Mouse (Mus musculus) adipocyte (in vitro differentiated cells): Measurements from ENCODE around the gene Rhoc.
"Not testable (repeated sequence)": the region's sequence is repeated elsewhere in the genome, so short reads cannot be mapped to it uniquely, and the experiment has no call there.

Source experiments
- DNase-seq: peaks from one replicate; pipeline ENCODE4 v3.0.0-alpha.2; 2016; ENCODE audit warnings: low spot score

Gene Rhoc

GRCm38 (mm10) chr3:104788075-104788474 is at the start of gene Rhoc:
Gene Rhoc, plus strand, starts transcription at chr3:104788375.
- DNase-seq, result no peak

- DNase-seq, result no peak
Observed at GRCm38 (mm10) chr3:104741954-104742353, 46.2 kb upstream of the Rhoc start.

GRCm38 (mm10) chr3:104743161-104743560 is 45.0 kb upstream of the Rhoc start:
- DNase-seq, result peak; percentile 66

GRCm38 (mm10) chr3:104743864-104744263 is 44.3 kb upstream of the Rhoc start:
- no peak for DNase-seq

DNA sequence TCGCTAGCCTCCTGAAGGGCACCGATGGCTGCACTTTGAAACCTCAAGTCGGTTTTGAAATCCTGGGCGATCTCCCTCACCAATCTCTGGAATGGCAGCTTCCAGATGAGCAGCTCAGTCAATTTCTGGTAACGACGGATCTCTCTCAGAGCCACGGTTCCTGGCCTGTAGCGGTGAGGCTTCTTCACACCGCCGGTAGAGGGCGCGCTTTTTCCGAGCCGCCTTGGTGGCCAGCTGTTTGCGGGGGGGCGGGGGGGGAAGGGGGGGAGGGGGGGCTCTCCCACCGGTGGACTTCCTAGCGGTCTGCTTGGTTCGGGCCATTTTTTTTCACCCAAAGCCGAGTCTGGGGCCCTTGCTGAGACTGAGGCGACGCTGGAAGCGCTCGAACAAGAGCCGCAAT is 35.3 kb upstream of the Rhoc start:
- not testable (repeated sequence) for DNase-seq

GRCm38 (mm10) chr3:104758406-104758805 is 29.8 kb upstream of the Rhoc start:
- DNase-seq, result no peak

GRCm38 (mm10) chr3:104758869-104759268 is 29.3 kb upstream of the Rhoc start:
- DNase-seq, result no peak

- DNase-seq, result not testable (repeated sequence)
Observed at GRCm38 (mm10) chr3:104762103-104762863, 25.9 kb upstream of the Rhoc start.

GRCm38 (mm10) chr3:104765021-104765420 is 23.2 kb upstream of the Rhoc start:
- DNase-seq, result no peak

- DNase-seq, result no peak
Observed at GRCm38 (mm10) chr3:104767141-104767540, 21.0 kb upstream of the Rhoc start.

- no peak for DNase-seq
Observed at GRCm38 (mm10) chr3:104767716-104768115, 20.5 kb upstream of the Rhoc start.

GRCm38 (mm10) chr3:104769135-104769534 is 19.0 kb upstream of the Rhoc start:
- DNase-seq, result no peak

DNA sequence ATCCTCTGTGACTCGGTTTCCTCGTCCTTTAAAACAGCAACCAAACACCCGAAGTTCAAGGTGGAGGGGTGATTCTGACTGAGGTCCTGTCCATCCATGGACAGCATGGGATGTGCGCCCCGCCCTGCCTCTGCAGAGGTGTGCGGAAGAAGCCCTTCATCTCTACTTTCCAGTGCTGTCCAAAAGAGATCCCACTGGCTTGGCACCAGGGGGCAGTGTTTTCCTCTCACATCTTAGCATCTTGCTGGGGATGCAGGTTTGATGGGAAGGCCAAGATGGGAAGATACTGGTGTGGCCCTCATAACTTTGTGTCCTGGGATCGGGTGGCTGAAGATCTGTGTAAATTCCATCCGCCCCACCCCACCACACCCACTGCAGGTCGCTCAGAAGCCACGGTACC is 18.1 kb upstream of the Rhoc start:
- peak; percentile 58 for DNase-seq

GRCm38 (mm10) chr3:104770918-104771317 is 17.3 kb upstream of the Rhoc start:
- no peak for DNase-seq

DNA sequence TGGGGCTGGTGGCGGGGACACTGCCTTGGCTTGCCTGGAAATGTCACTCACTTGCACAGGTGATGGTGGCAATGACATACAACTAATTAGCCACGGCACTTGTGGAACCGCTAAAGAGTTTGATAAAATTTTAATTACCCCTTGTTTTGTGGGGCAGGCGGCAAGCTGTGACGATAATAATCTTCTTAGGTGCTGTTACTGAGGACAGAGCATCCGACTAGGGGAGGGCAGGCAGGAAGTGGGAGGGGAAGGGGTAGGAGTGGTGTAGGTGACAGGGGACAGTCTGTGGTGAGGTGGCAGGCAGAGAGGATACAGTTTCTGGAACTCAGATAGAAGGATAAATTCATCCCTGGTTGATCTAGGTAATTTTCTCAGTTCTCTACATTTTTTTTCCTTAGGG is 16.7 kb upstream of the Rhoc start:
- no peak for DNase-seq

DNA sequence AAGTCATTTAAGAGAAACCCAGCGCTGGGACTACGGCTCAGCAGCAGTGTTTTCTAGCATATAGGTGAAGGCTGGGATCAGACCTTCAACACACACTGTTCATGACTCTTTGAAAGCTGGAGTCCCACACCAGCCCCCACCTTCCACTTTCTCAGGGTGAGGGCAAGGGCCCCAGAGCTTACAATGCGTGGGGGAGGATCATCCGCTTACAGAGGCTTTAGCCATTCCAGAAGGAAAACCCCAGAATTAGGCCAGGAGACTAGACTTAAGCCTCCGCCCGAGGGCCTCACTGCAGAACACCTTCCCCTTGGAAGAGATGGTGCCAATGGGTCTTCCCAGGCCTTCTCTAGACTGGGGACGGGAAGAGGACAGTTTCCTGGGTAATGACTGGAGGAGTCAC is 14.9 kb upstream of the Rhoc start:
- DNase-seq, result no peak

GRCm38 (mm10) chr3:104777342-104777741 is 10.8 kb upstream of the Rhoc start:
- DNase-seq, result no peak

- DNase-seq, result peak; percentile 40
Observed at GRCm38 (mm10) chr3:104779949-104780348, 8.2 kb upstream of the Rhoc start.

GRCm38 (mm10) chr3:104780561-104781420 is 7.4 kb upstream of the Rhoc start, which contains the start of gene Ppm1j:
Gene Ppm1j, plus strand, starts transcription at chr3:104781056.
- no peak for DNase-seq

DNA sequence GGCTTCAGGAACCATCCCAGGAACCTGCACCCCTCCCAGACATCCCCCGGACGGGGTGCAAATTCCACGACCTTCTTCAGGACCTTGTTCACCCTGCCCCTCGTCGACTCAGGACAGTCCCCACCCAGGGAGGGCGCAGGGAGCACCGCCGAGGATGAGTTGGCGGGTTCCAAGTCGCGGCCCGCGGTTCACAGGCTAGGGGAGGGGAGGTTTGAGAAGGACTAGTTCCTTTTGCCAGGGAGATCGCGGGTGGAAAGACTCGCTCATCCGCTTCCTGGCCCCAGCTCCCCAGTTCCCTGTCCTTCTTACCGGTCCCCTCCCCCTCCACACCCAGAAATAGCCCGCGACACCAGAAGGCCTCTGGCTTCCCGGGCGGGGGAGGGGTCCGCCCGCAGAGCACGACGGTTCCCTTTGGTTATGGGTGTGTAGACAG is 6.7 kb upstream of the Rhoc start, which contains the start of gene Fam19a3:
Gene Fam19a3, minus strand, starts transcription at position 370 of the 433 bp plus-strand sequence.
- no peak for DNase-seq

DNA sequence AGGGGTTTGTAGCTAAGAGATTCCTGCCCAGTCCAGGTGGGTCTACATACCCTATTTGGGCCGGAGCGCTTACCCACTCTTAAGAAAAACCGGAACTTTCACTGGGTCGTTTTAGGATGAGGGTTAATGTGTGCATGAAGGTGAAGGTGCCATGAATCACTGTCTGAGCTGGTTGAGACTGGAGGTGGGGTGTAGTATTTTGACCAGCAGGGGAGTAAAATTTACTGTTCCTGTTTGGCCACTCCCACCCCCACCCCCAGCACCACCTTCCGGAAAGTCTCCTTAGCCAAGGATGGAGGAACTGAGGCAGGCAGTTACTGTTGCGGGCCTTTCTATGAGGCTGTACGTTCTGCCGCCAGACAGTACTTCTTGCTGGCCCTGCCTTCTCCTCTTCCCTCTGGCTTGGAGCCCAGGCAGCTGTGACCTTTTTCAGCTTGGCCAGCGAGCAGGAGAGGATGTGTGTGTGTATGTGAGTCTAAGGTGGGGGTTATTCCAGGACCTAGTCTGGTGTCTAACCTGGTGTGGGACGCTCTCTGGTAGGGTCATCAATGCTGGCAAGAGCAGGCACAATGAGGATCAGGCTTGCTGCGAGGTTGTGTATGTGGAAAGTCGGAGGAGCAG is 6.0 kb upstream of the Rhoc start:
- peak; percentile 73 for DNase-seq

DNA sequence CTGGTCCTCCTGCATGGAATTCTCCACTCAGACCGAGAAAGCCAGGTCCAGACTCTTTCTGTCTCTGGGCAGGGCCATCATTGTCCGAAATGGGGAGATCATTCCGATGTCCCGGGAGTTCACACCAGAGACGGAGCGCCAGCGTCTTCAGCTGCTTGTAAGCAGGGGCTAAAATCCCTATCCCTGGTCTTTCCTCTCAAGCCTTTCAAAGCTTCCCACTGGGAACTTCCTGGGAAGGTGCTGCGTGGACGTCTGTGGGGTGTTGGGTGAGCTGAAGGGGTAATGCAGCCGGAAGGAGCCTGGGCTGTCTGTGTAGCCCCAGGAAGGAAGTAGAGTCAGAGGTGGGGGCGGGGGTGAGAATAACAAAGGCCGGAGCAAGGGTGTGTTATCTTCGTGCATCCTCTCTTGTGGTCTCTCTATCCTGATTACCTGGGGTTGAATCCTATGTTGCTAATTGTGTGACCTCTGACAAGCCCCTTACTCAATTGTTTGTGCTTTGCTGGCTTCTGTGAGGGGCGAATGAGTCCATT is 4.1 kb upstream of the Rhoc start:
- no peak for DNase-seq
